Mouse (Mus musculus): ENCODE measurements around the gene Pbld1. TPM values are rescaled to one million over a fixed set of nuclear protein-coding genes. Genes with fewer than 3 reads are reported as not detected.

Gene Pbld1
- polyA plus RNA-seq, 1 experiment from 2014 or later = 0.98 TPM

- no peak for ATAC-seq (replicated peaks)
- peaks cover 12% of the 10 kb centered on the region for H3K4me1 ChIP-seq
- H3K9ac ChIP-seq = no peak overlapping the region
- H3K36me3 ChIP-seq (replicated peaks) = no peaks in the 10 kb centered on the region
- H3K27me3 ChIP-seq (replicated peaks) = no peaks in the 10 kb centered on the region
- no peak overlapping the region for H3K4me2 ChIP-seq
- no peaks in the 10 kb centered on the region for H3K9me3 ChIP-seq
- no peak overlapping the region for H3K27ac ChIP-seq
- no peak overlapping the region for H3K4me3 ChIP-seq
- WGBS = 85% methylated on average over 10 of the region's 10 CpGs
Observed at GRCm38 (mm10) chr10:63086304-63086703, 26.3 kb downstream of the Pbld1 start.

GRCm38 (mm10) chr10:63089103-63089757 lies 29.3 kb downstream of the Pbld1 start:
- Histone ChIP-seq H3K9me3 (no peaks in the 10 kb centered on the region), H3K9ac (no peak overlapping the region), H3K27ac (0 out of 2 replicates have a peak overlapping the region, but pooled peaks have one; percentile 11), H3K4me1 (peaks cover 12% of the 10 kb centered on the region), H3K36me3 (replicated peaks) (no peaks in the 10 kb centered on the region), H3K27me3 (replicated peaks) (no peaks in the 10 kb centered on the region), H3K4me2 (peak overlapping the region; percentile 48), H3K4me3 (peak overlapping the region; percentile 27; the same call in 1 of the 2 replicates)
- 21% methylated on average over 8 of the region's 8 CpGs for WGBS
- ATAC-seq (replicated peaks) = 0 out of 2 replicates have a peak, but pooled peaks have one; percentile 45

GRCm38 (mm10) chr10:63089758-63090571 lies 30.0 kb downstream of the Pbld1 start:
- no peak overlapping the region for H3K9ac ChIP-seq
- peak overlapping the region; percentile 48 for H3K4me2 ChIP-seq
- no peak for ATAC-seq (replicated peaks)
- no peaks in the 10 kb centered on the region for H3K9me3 ChIP-seq
- WGBS = 2% methylated on average over 26 of the region's 26 CpGs
- H3K4me3 ChIP-seq = peak overlapping the region; percentile 27
- H3K4me1 ChIP-seq = peaks cover 12% of the 10 kb centered on the region
- H3K27me3 ChIP-seq (replicated peaks) = no peaks in the 10 kb centered on the region
- H3K27ac ChIP-seq = no peak overlapping the region
- H3K36me3 ChIP-seq (replicated peaks) = no peaks in the 10 kb centered on the region

GRCm38 (mm10) chr10:63091915-63092314 lies 32.0 kb downstream of the Pbld1 start:
- no peak overlapping the region for H3K9ac ChIP-seq
- H3K4me3 ChIP-seq = no peak overlapping the region
- no peaks in the 10 kb centered on the region for H3K9me3 ChIP-seq
- H3K27me3 ChIP-seq (replicated peaks) = no peaks in the 10 kb centered on the region
- WGBS = 81% methylated on average over 7 of the region's 7 CpGs
- ATAC-seq (replicated peaks) = no peak
- no peak overlapping the region for H3K27ac ChIP-seq
- H3K36me3 ChIP-seq (replicated peaks) = no peaks in the 10 kb centered on the region
- H3K4me1 ChIP-seq = peaks cover 12% of the 10 kb centered on the region
- H3K4me2 ChIP-seq = no peak overlapping the region

GRCm38 (mm10) chr10:63092616-63093550 lies 32.9 kb downstream of the Pbld1 start:
- peaks cover 12% of the 10 kb centered on the region for H3K4me1 ChIP-seq
- H3K9me3 ChIP-seq = no peaks in the 10 kb centered on the region
- H3K27me3 ChIP-seq (replicated peaks) = no peaks in the 10 kb centered on the region
- no peak overlapping the region for H3K9ac ChIP-seq
- WGBS = 74% methylated on average over 10 of the region's 10 CpGs
- no peak overlapping the region for H3K4me3 ChIP-seq
- H3K4me2 ChIP-seq = no peak overlapping the region
- H3K36me3 ChIP-seq (replicated peaks) = no peaks in the 10 kb centered on the region
- H3K27ac ChIP-seq = no peak overlapping the region
- ATAC-seq (replicated peaks) = no peak

- 78% methylated on average over 2 of the region's 2 CpGs for WGBS
- Histone ChIP-seq H3K4me1 (peaks cover 16% of the 10 kb centered on the region), H3K9me3 (no peaks in the 10 kb centered on the region), H3K9ac (no peak overlapping the region), H3K4me3 (no peak overlapping the region), H3K36me3 (replicated peaks) (no peaks in the 10 kb centered on the region), H3K4me2 (no peak overlapping the region), H3K27ac (no peak overlapping the region), H3K27me3 (replicated peaks) (0 out of 2 replicates have a peak, but pooled peaks cover 5% of the 10 kb centered on the region)
- no peak for ATAC-seq (replicated peaks)
Observed at GRCm38 (mm10) chr10:63096757-63097156, 36.8 kb downstream of the Pbld1 start.

- peaks cover 16% of the 10 kb centered on the region for H3K4me1 ChIP-seq
- WGBS = 48% methylated on average over 12 of the region's 12 CpGs
- ATAC-seq (replicated peaks) = no peak
- no peaks in the 10 kb centered on the region for H3K9me3 ChIP-seq
- no peak overlapping the region for H3K4me2 ChIP-seq
- H3K9ac ChIP-seq = no peak overlapping the region
- H3K27me3 ChIP-seq (replicated peaks) = 0 out of 2 replicates have a peak, but pooled peaks cover 9% of the 10 kb centered on the region
- no peak overlapping the region for H3K27ac ChIP-seq
- no peaks in the 10 kb centered on the region for H3K36me3 ChIP-seq (replicated peaks)
- H3K4me3 ChIP-seq = no peak overlapping the region
Observed at GRCm38 (mm10) chr10:63098191-63098590, 38.2 kb downstream of the Pbld1 start.

- Histone ChIP-seq H3K4me2 (peak within 1 kb of the TSS; percentile 91), H3K36me3 (replicated peaks) (no peaks in the 10 kb centered on the region), H3K9me3 (no peaks in the 10 kb centered on the region), H3K9ac (peak within 1 kb of the TSS; percentile 78), H3K4me3 (peak within 1 kb of the TSS; percentile 71), H3K27me3 (replicated peaks) (0 out of 2 replicates have a peak, but pooled peaks cover 9% of the 10 kb centered on the region), H3K27ac (peak within 1 kb of the TSS; percentile 69), H3K4me1 (peaks cover 16% of the 10 kb centered on the region)
- 5% methylated on average over 16 of the region's 16 CpGs for WGBS
- peak; percentile 44 for ATAC-seq (replicated peaks)
Observed at GRCm38 (mm10) chr10:63099521-63099920, 39.6 kb downstream of the Pbld1 start, which contains the start of gene Atoh7. Gene Atoh7 (plus strand): TSS chr10:63099651.

- Histone ChIP-seq H3K27me3 (replicated peaks) (0 out of 2 replicates have a peak, but pooled peaks cover 9% of the 10 kb centered on the region), H3K4me2 (peak overlapping the region; percentile 91), H3K27ac (peak overlapping the region; percentile 69), H3K9me3 (no peaks in the 10 kb centered on the region), H3K4me3 (peak overlapping the region; percentile 71), H3K36me3 (replicated peaks) (no peaks in the 10 kb centered on the region), H3K9ac (peak overlapping the region; percentile 78), H3K4me1 (peaks cover 16% of the 10 kb centered on the region)
- peak; percentile 94 for ATAC-seq (replicated peaks)
- 0% methylated on average over 49 of the region's 62 CpGs for WGBS
Observed at GRCm38 (mm10) chr10:63099941-63100562, 40.1 kb downstream of the Pbld1 start.

DNA sequence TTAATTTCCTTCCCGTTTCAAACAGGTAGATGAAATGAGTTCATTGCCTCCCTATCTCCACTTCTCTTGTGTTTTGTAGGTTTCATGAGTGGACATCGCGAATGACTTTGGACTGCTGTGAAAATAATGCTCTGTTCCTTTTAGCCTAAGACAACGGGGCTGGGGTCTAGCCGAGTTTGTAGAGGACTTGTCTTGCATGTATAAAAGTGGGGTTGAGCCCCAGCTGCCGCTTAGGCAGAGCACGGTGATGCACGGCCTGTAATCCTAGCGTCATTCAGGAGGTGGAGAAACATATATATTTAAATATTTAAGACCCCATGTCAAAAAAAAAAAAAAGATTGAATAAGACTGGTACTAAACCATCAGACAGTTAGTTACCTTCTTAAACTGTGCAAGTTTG lies 40.7 kb downstream of the Pbld1 start:
- peak overlapping the region; percentile 78 for H3K9ac ChIP-seq
- H3K4me1 ChIP-seq = peaks cover 16% of the 10 kb centered on the region
- H3K4me2 ChIP-seq = peak overlapping the region; percentile 91
- 0 out of 2 replicates have a peak, but pooled peaks cover 9% of the 10 kb centered on the region for H3K27me3 ChIP-seq (replicated peaks)
- WGBS = 5% methylated on average over 9 of the region's 9 CpGs
- H3K9me3 ChIP-seq = no peaks in the 10 kb centered on the region
- peak overlapping the region; percentile 71 for H3K4me3 ChIP-seq
- peak; percentile 58 for ATAC-seq (replicated peaks)
- peak overlapping the region; percentile 69 for H3K27ac ChIP-seq
- no peaks in the 10 kb centered on the region for H3K36me3 ChIP-seq (replicated peaks)

GRCm38 (mm10) chr10:63113027-63113604 lies 53.2 kb downstream of the Pbld1 start:
- no peak for ATAC-seq (replicated peaks)
- H3K27me3 ChIP-seq (replicated peaks) = no peaks in the 10 kb centered on the region
- H3K4me2 ChIP-seq = no peak overlapping the region
- H3K4me3 ChIP-seq = no peak overlapping the region
- no peaks in the 10 kb centered on the region for H3K36me3 ChIP-seq (replicated peaks)
- H3K4me1 ChIP-seq = no peaks in the 10 kb centered on the region
- H3K27ac ChIP-seq = no peak overlapping the region
- H3K9ac ChIP-seq = no peak overlapping the region
- no peaks in the 10 kb centered on the region for H3K9me3 ChIP-seq
- 43% methylated on average over 5 of the region's 5 CpGs for WGBS

All from midbrain, embryonic 15.5 days (tissue).